Mouse (Mus musculus): ENCODE measurements around the gene Wwp2.

The Wwp2 gene

DNA sequence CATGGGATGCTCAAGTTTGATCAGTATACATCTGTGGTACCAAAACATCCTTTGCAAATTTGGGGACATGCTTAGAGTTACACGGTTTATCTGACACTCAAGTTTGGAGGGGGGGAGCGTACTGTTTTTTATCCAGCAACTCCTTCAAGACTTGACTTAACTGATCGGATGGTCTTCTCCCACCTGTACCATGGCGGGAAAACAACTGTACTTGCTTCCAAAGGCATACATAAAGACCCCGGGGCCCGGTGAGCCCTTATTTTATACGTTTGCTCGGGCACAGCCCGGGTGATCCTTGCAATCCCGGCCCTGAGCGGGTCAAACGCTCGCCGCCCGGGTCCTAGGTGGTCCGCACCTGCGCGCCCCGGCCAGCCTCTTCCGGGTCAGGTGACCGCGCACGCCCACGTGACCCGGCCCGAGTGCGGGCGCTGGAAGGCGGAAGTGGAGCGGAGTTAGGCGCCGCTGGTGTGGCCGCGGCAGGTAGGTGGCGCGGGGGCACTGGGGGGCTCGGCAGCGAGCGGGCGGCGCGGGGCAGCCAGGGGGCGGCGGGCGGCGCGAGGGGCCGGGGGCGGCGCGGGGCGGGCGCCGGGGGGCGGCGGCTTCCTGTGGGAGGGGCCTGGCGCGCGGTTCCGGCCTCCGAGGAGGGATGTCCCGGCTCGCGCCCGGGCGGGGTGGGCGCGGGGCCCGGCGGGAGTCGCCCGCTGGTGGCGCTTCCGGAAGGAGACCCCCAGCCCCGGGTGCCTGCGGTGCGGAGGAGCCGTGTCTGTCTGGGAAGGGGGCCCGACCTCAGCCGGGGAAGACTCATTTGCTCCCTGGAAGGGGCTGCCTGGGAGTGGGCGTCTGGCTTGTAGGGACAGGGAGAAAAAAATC lies at the start of gene Wwp2:
TSS of gene Wwp2 (plus strand) at position 404 of the 870 bp plus-strand sequence.
- peak; percentile 76 for DNase-seq (ENCODE audit: low read depth)

DNA sequence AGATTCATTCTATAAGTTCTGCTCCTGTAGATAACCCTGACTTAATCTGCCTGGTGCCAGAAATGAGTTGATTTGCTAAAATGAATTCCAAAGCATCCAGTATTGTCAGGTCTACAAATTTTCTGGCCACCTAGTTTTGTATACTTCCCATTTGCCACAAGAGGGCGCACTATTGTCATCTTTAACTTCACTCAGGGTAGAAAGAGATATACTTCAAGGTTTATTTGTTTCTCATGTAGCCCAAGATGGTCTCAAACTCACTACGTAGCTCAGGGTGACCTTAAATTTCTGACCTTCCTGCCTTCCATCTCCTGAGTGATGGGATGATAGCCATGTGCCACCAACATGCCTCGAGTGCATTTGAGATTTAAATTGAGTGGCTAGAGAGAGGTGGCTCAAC lies 49.5 kb upstream of the Wwp2 start:
- peak; percentile 81 for DNase-seq (ENCODE audit: low read depth)

DNA sequence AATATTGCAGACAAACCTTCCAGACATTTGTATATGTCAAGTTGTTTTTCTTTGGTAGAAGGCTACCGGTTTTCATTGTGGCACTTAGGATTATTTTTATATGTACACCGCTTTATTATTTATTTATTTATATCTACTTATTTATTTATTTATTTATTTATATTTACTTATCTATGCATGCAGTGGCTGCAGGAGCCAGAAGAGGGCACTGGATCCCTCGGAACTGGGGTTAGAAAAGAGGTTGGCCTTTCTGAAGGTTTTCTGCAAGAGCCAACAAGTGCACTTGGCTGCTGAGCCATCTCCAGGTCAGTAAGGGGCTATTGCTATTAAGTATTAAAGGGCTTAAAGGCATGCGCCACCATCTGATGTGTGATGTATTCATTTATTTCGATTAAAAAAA lies 48.3 kb upstream of the Wwp2 start:
- peak; percentile 74 for DNase-seq (ENCODE audit: low read depth)

DNA sequence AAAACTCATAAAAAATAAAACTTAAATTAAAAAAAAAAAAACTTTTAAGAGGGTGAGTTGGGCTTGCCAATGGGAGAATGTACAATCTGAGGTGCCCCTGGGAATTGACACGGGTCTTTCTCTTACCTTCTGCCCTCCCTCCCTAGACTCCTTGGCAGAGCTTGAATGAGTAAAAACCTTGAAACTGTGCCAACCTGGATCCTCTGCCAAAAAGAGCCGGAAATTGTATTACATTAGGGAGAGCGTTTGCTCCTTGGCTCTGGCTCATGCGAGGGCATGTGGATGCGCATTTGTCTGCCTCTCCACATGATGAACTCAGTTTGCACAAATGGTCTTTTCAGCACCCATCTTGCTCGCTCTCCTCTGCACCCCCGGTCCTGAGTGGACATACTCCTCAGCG lies 46.6 kb upstream of the Wwp2 start:
- DNase-seq (ENCODE audit: low read depth) = peak; percentile 23

DNA sequence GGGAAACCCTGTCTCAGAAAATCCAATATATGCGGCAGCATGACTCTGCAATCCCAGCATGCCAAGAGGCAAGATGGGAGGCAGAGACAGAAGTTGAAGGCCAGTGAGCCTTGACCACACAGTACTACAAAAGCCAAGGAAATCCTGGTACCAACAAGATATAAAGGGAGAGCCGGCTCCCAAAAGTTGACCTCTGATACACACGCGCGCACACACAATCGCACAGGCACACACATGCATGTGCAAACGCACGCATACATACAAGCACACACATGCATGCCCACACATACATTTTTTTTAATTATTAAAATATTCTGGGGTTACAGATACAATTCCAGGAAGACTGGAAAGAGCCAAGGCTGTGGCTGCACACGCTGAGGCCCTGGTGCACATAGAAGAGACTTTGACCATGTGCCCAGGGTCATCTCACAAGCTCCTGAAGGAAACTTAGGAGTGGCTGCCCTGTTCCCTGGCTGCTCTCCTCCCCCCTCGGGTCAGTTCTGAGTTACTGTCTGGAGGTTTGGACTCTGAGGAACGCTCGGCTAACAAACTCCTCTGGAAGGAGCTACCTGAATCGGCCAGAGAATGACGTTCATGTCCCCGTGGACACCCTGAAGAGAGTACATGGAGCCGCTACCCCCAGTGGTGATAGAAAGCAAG lies 45.6 kb upstream of the Wwp2 start:
- no peak for DNase-seq (ENCODE audit: low read depth)

DNA sequence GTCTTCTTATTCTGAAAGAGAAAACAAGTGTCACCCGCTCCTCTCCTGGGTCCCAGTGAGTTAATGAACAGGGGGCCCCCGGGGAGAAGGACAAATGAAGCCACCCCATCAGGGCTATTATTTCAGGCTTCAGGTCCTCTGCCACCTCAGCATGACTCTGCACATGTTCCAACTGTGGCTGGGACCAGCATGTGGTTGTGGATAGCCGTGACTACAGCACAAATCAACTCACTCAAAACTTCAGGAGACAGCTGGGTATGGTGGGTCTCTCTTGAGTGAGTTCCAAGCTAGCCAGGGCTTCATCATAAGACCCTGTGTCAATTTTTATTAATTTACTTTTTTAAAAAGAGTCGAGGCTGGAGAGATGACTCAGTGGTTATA lies 45.0 kb upstream of the Wwp2 start:
- DNase-seq (ENCODE audit: low read depth) = peak; percentile 24

DNA sequence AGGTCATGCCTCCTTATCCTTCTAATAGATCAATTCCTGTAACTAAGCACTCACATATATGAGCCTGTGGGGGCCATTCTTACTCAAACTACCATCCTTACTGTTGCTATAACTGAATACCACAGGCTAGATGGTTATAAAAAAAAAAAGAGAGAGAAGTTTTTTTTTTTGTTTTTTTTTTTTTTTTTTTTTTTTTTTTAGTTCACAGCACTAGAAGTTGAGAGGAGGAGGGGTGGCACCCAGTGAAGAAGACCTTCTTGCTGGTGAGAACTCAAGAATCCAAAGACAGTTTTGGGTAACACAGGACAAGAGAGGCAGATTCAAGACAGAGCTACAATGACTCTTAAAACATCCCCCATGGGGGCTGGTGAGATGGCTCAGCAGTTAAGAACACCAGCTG lies 40.8 kb upstream of the Wwp2 start:
- no peak for DNase-seq (ENCODE audit: low read depth)

DNA sequence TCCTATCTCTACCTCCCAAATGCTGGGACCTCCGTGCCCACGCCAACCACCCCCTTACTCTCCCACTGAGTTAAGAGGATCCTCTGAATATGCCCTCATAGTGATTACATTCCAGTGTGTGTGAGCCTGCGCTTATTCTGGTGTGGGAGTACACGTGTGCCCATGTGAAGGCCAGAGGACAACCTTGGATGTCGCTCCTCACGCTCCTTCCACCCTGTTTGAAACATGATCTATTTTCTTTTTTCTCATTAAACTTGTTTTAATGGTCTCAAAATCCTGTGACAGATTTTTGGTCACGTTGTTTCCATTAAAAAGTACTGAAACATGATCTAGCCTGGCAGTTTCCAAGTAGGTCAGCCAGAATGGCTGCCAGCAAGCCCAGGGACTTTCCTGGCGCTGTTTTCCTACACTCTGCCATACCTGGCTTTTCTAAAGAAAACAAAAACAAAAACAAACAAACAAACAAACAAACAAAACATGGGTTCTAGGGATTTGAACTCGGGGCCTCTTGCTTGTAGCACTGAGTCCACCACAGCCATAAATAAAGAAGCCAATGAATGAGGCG lies 40.0 kb upstream of the Wwp2 start:
- no peak for DNase-seq (ENCODE audit: low read depth)

DNA sequence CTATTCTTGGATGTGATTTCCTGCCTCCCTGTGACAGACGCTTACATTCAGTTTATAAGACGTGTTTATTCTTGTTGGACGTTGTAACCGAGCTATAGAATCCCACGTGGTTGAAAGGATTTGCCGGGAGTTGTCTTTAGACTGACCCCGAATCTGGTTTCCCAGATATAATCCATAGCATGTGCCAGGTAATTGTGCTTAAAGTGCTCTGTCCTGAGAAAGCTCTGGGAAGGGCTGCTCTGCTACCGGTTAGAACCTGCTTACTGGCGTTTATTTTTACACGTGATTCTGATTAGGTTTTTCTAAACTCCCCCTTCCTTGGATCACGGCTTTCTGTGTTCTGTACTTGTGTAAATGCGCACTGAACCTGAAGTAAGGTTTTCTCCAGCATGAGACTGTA lies 38.5 kb upstream of the Wwp2 start:
- DNase-seq (ENCODE audit: low read depth) = no peak

DNA sequence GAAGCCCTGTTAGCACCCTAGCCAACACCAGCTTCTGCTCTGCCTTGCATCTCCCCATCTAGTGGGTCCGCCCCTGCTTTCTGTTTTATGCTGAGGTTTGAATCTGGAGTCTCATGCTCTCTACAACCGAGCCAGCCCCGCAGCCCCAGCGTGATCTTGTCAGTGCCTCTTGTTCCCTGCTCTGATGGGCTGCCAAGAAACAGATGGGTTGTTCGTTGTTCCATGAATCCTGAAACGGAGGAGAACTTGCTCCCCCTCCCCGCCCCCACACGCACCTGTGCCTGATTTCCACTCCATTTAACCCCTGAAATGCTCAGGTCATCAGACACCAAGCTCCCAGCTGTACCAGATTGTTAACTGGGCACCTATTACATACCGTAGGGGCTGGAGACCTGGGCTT lies 36.7 kb upstream of the Wwp2 start:
- DNase-seq (ENCODE audit: low read depth) = no peak

DNA sequence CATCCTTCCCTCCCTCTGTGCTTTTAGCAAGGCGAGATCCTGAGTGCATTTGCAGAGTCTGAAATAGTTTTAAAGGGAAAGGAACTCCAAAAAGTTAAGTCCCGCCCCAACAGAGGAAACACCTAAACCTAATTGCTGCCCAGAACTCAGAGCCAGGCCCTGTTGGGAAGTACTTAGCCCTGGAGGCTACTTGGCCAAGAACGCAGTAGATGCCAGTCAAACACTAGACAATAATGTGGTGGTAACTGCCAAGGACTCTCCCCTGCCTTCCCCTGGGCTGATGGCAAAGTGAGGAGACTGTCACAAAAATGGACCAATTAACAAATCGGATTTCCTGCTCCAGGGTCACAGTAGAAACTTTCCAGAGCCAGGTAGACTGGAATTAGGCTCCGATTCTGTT lies 34.3 kb upstream of the Wwp2 start:
- DNase-seq (ENCODE audit: low read depth) = no peak

DNA sequence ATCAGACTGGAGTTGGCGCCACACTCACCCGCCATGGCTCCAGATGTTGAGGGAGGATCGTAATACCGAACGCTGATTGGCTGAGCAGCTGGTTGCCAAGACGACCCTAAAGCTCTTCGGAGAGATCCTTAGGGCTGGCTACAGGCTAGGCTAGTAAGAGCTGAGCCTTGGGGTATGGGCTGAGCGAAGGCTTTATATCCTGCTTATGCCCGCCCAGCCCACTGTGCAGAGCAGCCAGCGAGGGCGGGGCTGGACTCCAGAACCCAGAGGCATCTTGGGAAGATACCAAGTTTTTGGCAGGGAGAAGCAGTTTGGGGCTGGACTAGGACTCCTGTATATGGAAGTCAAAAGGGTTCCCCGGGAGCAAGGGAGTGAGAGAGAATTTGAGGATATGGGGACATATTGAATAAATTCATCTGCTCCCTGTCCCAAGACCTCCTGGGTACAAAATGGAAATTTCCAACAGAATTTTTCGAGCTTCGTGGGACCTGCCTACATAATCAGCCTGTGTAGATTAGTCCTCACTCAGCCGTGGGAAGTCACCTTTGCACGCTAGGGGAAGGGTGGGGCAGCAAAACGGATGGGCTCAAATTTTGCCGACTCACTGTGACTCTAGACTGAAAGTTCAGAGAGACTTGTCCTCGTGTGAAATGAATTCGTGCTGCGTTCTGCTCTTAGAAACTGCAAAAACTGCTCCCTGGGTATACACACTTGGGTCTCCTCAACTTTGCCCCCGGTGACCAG lies 33.0 kb upstream of the Wwp2 start, which contains the start of gene Nqo1:
TSS of gene Nqo1 (minus strand) at position 169 of the 744 bp plus-strand sequence.
- peak; percentile 96 for DNase-seq (ENCODE audit: low read depth)

DNA sequence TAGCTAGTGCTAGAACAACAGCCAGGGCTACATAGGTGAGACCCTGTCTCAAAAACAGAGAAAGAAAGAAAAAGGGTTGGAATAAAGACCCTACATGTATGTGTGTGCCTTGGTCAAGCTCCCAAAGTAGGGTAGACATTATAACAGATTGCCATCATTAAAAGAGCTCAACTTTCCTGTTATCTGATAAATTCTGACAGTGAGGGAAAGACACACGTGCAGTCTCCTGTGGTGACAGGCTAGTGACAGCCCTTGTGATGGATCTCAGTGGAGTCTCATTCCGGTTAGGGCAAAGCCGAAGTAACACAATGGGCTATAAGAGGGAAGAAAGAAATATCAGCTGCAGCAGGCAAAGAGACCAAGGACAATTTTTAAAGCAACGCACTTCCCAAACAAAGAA lies 32.1 kb upstream of the Wwp2 start:
- no peak for DNase-seq (ENCODE audit: low read depth)

DNA sequence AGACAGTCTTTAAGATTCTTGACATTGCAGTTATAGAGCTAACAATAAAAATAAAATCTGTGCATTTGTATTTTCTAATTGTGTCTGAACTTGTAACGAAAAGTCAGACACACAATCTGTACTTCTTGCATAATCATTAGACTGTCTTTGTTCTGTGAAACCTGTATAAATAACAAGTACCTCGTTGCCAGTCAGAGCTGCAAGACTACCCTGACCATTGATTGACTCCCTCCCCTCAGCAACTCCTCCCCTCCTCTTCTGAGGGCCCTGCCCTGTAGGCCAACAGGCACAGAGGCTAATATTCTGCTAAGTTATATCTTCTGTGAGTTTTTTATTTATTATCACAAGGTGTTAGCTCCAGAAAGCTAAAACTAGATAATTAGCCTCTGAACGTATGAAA lies 30.2 kb upstream of the Wwp2 start:
- DNase-seq (ENCODE audit: low read depth) = no peak

DNA sequence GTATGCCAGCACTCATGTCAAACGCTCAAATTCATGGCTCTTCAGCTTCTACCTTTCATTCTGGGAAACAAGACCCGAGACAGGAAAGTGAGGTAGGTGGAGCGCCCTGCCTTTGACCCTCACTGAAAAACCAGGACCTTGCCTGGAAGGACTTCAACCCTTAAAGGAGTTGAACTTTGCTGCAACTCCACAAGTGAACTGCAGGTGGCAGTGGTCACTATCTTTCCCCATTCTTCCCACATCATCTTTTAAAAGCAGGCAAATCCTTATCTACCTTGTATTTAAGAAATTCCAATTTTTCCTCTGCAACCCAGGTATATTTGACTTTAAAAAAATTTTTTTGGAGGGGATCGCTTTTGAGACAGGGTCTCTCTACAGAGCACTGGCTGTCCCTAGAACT lies 24.8 kb upstream of the Wwp2 start:
- DNase-seq (ENCODE audit: low read depth) = peak; percentile 57

DNA sequence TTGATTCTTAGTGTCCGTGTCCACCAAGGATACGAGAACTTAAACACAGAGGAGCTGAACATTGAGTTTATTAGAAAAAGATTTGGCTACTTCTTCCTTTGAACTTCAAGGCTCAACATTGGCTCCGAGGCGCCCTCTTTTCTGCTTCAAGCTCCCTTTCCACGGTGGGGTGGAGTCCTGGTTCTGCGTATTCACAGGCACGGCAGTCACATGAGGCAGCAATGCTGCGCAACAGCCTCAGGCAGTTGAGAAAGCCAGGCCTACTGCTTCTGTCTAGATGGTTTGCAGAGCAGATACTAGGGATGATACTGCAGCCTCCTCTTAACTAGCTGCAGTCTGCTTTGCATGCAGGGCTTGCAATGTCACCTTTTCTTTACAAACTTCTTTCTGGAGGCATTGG lies 23.6 kb upstream of the Wwp2 start:
- no peak for DNase-seq (ENCODE audit: low read depth)

DNA sequence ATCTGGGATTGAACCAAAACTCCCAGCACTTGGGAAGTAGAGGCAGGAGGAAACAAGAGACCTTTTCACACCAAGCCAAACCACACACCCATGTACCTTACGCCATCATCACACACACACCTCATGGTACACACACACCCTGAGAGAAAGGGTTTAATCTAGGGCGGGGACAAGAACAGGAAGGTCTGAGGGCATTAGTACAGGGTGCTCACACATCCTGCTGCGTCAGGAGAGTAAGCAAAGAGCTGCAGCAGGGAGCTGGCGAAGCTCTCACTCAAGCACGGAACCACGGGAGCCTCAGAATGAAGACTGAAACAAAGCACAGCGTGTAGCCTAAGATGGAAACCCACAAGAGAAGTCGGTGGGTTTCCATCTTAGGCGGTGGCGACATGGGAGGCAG lies 22.3 kb upstream of the Wwp2 start:
- DNase-seq (ENCODE audit: low read depth) = no peak

DNA sequence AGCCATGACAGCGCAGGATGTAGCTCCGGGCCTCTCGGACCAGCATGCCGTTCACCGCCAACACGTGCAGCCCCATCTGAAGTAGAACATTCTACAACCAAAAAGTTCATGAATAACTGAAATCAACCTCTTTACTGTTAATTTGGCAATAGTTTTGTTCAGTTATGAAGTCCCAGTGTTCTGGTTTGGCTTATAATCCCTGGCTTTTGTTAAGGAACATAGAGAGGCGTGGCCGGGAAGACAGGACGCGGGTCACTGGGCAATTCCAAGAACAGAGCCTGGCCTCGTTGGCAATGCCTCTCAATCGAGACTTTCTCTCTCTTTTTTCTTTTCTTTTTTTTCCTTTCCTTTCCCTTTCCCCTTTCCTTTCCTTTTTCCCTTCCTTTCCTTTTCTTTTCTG lies 19.2 kb upstream of the Wwp2 start:
- no peak for DNase-seq (ENCODE audit: low read depth)

DNA sequence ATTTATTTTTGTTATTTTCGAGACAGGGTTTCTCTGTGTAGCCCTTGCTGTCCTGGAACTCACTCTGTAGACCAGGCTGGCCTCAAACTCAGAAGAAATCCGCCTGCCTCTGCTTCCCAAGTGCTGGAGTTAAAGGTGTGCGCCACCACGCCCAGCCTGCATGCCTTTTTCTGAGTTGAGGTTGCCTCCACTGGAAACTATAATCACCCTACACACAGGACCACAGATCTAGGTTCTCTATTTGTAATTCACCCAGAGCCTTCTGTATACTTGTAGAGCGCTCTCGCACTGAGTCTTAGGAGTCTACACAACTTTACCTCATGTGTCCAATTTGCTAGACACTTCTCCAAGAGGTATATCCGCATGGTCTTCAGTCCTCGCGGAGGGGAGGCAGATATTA lies 12.0 kb upstream of the Wwp2 start:
- DNase-seq (ENCODE audit: low read depth) = no peak

DNA sequence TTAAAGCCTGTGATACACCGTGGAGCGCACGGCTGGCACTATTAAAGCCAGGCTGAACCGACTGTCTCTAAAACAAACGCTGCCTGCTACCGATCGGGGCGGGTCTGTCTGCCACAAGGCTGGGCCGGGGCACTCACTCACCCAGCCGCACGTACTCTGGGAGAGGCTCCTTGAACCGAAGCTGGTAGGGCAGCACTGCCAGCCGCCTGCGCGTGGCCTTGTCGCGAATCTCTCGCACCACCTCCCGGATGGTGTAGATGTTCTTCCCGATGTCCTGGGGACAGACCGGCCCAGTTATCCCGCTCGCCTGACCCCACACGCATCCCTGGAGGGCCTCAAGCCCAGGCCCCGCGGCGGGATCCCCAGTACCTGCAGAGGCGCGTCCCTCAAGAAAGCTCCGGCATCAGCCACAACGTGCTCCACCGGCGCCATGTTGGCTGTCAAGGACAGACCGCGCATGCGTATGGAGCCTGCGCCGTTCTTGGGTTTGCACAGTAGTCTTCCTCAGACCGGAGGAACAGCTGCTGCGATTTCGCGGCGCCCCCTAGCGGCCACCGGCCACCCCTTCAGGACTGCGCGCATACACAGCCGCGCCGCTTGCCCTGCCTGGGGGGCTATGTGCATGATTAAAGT lies 11.5 kb upstream of the Wwp2 start, which contains the start of gene Nob1:
TSS of gene Nob1 (minus strand) at position 455 of the 633 bp plus-strand sequence.
- peak; percentile 97 for DNase-seq (ENCODE audit: low read depth)

DNA sequence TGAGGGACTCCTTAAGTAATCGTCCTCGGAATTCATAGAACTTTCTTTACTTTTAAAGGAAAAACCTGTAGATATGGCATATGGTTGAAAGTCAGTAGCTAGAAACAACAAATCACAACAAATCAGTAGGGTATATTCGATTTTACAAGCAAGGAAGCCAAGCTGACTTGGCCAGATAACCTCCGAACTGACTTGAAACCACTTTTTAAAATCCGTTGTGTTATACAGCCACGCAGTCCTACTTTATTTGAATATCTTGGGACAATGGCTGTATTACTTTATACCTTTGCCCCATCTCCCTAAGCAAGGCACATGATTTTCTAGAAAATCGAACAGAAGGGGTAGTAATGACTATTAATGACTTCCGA lies 11.0 kb upstream of the Wwp2 start:
- DNase-seq (ENCODE audit: low read depth) = no peak

DNA sequence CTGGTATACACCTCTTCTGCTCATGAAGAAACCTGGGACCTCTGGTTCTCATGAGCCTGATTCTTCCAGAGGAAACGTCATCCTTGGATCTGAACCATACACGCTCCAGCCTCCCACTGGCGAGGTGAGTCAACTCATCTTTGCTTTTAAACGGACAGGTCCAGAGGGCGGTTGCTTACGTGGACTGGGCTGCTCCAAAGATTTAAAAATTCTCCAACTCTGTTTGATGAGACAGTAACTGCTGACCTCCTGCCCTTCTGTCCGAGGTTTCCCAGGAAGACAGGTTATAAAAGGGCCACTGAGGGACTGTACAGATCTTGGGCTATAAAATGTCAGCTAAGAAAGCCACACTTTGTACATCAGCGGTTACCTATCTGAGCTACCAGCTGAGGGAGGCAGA lies 5.3 kb upstream of the Wwp2 start:
- DNase-seq (ENCODE audit: low read depth) = no peak
